Comparison of ENCODE assay signal across 8 mouse cellular contexts in the genomic region with DNA sequence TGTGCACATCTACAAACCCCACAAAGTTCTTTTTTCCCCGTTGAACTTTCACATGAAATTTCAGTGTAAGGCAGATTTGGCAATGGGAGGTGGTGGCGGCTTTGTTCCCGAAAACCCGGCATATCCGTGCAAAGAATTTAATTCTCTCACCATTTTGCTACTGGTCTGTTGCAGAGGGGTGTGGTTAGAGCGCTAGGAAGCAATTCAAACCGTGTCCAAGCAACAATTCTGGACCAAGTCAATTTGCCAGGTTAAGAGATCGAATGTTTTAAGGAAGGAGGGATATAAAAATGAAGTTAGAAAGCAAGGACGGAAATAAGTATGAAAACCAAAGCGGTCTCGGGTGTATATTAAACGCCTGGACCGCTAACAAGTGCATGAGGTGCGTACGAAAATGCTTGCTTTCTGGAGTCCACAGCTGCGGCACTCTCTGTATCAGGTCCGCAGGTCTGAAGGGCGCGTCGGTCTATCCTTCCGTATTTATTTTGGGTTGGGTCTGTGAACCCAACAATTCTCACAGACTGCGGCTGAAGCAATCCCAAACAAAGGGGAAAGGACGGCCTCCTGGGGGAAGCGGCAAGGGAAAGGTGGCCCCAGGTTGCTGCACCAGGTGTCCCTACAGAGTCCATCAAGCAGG. TPM values are rescaled to one million over a fixed set of nuclear protein-coding genes. Genes with fewer than 3 reads are reported as not detected.
DNase-seq lines count a peak whose midpoint lies in the region; ATAC-seq and TF ChIP-seq lines count a peak whose summit lies in the region.

No protein-coding gene starts in this region.

- ATAC-seq in embryonic facial prominence, embryonic 14.5 days (ENCODE audit: low read depth): no peak; the same call in 1 of the 2 replicates
- ATAC-seq in hindbrain, embryonic 13.5 days (ENCODE audit: low FRiP score): peak; percentile 21; the same call in 1 of the 2 replicates
- no peak for ATAC-seq in stomach, embryonic 16.5 days (ENCODE audit: insufficient read depth, low FRiP score)

- DNase-seq in gastrocnemius, adult 2 months: no peak
- no peak for DNase-seq in gastrocnemius, postnatal 25 days
- no peak for DNase-seq in ES-E14 (ENCODE audit: low read depth, low spot score)
- DNase-seq in embryonic facial prominence, embryonic 14.5 days (ENCODE audit: low spot score): peak; percentile 16
- DNase-seq in lung, postnatal 25 days (ENCODE audit: low spot score): peak; percentile 16
- no peak for DNase-seq in layer of hippocampus, adult 11-12 months (ENCODE audit: low spot score)

- H3K36me3 ChIP-seq in ES-E14 (ENCODE audit: control insufficient read depth, insufficient read depth, low read length, poor library complexity, severe bottlenecking): peaks cover under 1% of the 10 kb centered on the region; the same call in 1 of the 2 replicates
- H3K36me3 ChIP-seq in embryonic facial prominence, embryonic 14.5 days (ENCODE audit: control insufficient read depth, insufficient read depth, low read length): 0 out of 2 replicates have a peak, but pooled peaks cover 11% of the 10 kb centered on the region
- H3K36me3 ChIP-seq in hindbrain, embryonic 13.5 days: peaks cover 13% of the 10 kb centered on the region; the same call in 1 of the 2 replicates
- H3K36me3 ChIP-seq in stomach, embryonic 16.5 days (ENCODE audit: control insufficient read depth, insufficient read depth, low read length): no peaks in the 10 kb centered on the region; the same call in 1 of the 2 replicates

- no peak for TF ChIP-seq CTCF in gastrocnemius, adult 2 months (IDR thresholded peaks at IDR 0.05)

- H3K4me1 ChIP-seq in ES-E14 (ENCODE audit: control insufficient read depth in 2 of 2, insufficient read depth in 2 of 2, low read length in 2 of 2, poor library complexity in 1 of 2): peaks cover 0 to 2% of the 10 kb centered on the region in 2 experiments; a peak in 1 of 4 replicates
- peaks cover 5% of the 10 kb centered on the region for H3K4me1 ChIP-seq in embryonic facial prominence, embryonic 14.5 days (ENCODE audit: control insufficient read depth, insufficient read depth, low read length)
- peaks cover 27% of the 10 kb centered on the region for H3K4me1 ChIP-seq in hindbrain, embryonic 13.5 days (replicated peaks)
- peaks cover 3% of the 10 kb centered on the region; the same call in 1 of the 2 replicates for H3K4me1 ChIP-seq in stomach, embryonic 16.5 days (ENCODE audit: control insufficient read depth, insufficient read depth, low read length)

- in situ Hi-C loops in ES-E14 (cut with MboI; ENCODE audit: low sequenced_read_pairs in 2 of 2, unreplicated experiment in 2 of 2): no loop called here

- 2% methylated on average over 24 of the region's 24 CpGs for WGBS in embryonic facial prominence, embryonic 14.5 days
- WGBS in hindbrain, embryonic 13.5 days: 1% methylated on average over 24 of the region's 24 CpGs
- under 1% methylated on average over 24 of the region's 24 CpGs for WGBS in stomach, embryonic 16.5 days

- peak overlapping the region; percentile 100 for H3K4me2 ChIP-seq in embryonic facial prominence, embryonic 14.5 days (ENCODE audit: low read depth, low read length)
- peak overlapping the region; percentile 93 for H3K4me2 ChIP-seq in hindbrain, embryonic 13.5 days
- H3K4me2 ChIP-seq in stomach, embryonic 16.5 days (ENCODE audit: low read depth, low read length): peak overlapping the region; percentile 97

- H3K27ac ChIP-seq in gastrocnemius, adult 2 months: peak overlapping the region; percentile 92
- H3K27ac ChIP-seq in ES-E14 (ENCODE audit: insufficient read depth, low read depth, low read length, poor library complexity, severe bottlenecking): no peak overlapping the region
- peak overlapping the region; percentile 48; the same call in 1 of the 2 replicates for H3K27ac ChIP-seq in embryonic facial prominence, embryonic 14.5 days (replicated peaks; ENCODE audit: low read depth, low read length)
- H3K27ac ChIP-seq in hindbrain, embryonic 13.5 days: peak overlapping the region; percentile 83
- H3K27ac ChIP-seq in stomach, embryonic 16.5 days (ENCODE audit: low read length): peak overlapping the region; percentile 76

- no peaks in the 10 kb centered on the region for H3K27me3 ChIP-seq in embryonic facial prominence, embryonic 14.5 days (replicated peaks; ENCODE audit: control insufficient read depth, insufficient read depth, low read length)
- no peaks in the 10 kb centered on the region for H3K27me3 ChIP-seq in hindbrain, embryonic 13.5 days
- H3K27me3 ChIP-seq in stomach, embryonic 16.5 days (ENCODE audit: control insufficient read depth, insufficient read depth, low read length): no peaks in the 10 kb centered on the region

- no peaks in the 10 kb centered on the region for H3K9me3 ChIP-seq in ES-E14 (ENCODE audit: control insufficient read depth, insufficient read depth, low read depth, low read length)
- H3K9me3 ChIP-seq in embryonic facial prominence, embryonic 14.5 days (ENCODE audit: control insufficient read depth, low read length): peaks cover 8% of the 10 kb centered on the region; the same call in 1 of the 2 replicates
- no peaks in the 10 kb centered on the region for H3K9me3 ChIP-seq in hindbrain, embryonic 13.5 days
- peaks cover 8% of the 10 kb centered on the region for H3K9me3 ChIP-seq in stomach, embryonic 16.5 days (replicated peaks; ENCODE audit: control insufficient read depth, low read length)

- peak overlapping the region; percentile 80 for H3K4me3 ChIP-seq in gastrocnemius, adult 2 months
- peak overlapping the region; percentile 82 to 98 for H3K4me3 ChIP-seq in ES-E14 (ENCODE audit: insufficient read depth in 1 of 2, low read depth in 1 of 2, low read length in 2 of 2, poor library complexity in 1 of 2, severe bottlenecking in 1 of 2)
- peak overlapping the region; percentile 59 for H3K4me3 ChIP-seq in embryonic facial prominence, embryonic 14.5 days (ENCODE audit: low read depth, low read length)
- H3K4me3 ChIP-seq in hindbrain, embryonic 13.5 days: peak overlapping the region; percentile 80
- peak overlapping the region; percentile 77 for H3K4me3 ChIP-seq in stomach, embryonic 16.5 days (replicated peaks; ENCODE audit: low read length)

- intact Hi-C loops in gastrocnemius, adult 2 months (cut with DNase I): no loop called here

- peak overlapping the region; percentile 78 for H3K9ac ChIP-seq in ES-E14 (ENCODE audit: insufficient read depth, low read depth, low read length, poor library complexity, severe bottlenecking)
- H3K9ac ChIP-seq in embryonic facial prominence, embryonic 14.5 days (ENCODE audit: low read depth, low read length): peak overlapping the region; percentile 74
- H3K9ac ChIP-seq in hindbrain, embryonic 13.5 days: peak overlapping the region; percentile 85
- H3K9ac ChIP-seq in stomach, embryonic 16.5 days (ENCODE audit: low read length): peak overlapping the region; percentile 83

TF ChIP-seq in ES-E14, 5 proteins besides CTCF, POLR2A, EP300 and RAD21:
- TF ChIP-seq HCFC1 (IDR thresholded peaks at IDR 0.05; ENCODE audit: borderline replicate concordance, insufficient read depth, low read length) (no peak), ZC3H11A (IDR thresholded peaks at IDR 0.05; ENCODE audit: borderline replicate concordance, low read depth, low read length) (no peak), MAFK (IDR thresholded peaks at IDR 0.05; ENCODE audit: insufficient read depth, low read depth, low read length) (no peak), CHD2 (IDR thresholded peaks at IDR 0.05; ENCODE audit: low read depth, low read length) (no peak), ZNF384 (IDR thresholded peaks at IDR 0.05; ENCODE audit: low read depth, low read length) (no peak)

RNA-seq across cellular contexts. Expression of gene Nln, which starts 0.6 kb away (rescaled TPM):
- total RNA-seq in gastrocnemius, adult 2 months (2021): 1 to 10 TPM; 6.7 to 7.3 TPM
- 1 to 10 TPM; 5.6 to 6.7 TPM for total RNA-seq in gastrocnemius, postnatal 25 days (2021)
- 24.2 and 25.1 TPM in 2 replicates for total RNA-seq in ES-E14 (2012; rRNA removed)
- 20.2 and 21.5 TPM in 2 replicates for polyA plus RNA-seq in embryonic facial prominence, embryonic 14.5 days (2014; fragmentation: Nextera tagmentation; extraction: Ambion mirVana)
- polyA plus RNA-seq in hindbrain, embryonic 13.5 days (2015; fragmentation: Nextera tagmentation; extraction: Ambion mirVana): 41.9 and 44.8 TPM in 2 replicates
- polyA plus RNA-seq in stomach, embryonic 16.5 days (2015; fragmentation: Nextera tagmentation; extraction: Ambion mirVana): 22.7 and 23.6 TPM in 2 replicates

RNA-seq across cellular contexts. Expression of gene Sgtb, which starts 0.8 kb away (rescaled TPM):
- total RNA-seq in gastrocnemius, adult 2 months (2021): under 1 TPM; 0.61 to 0.73 TPM
- under 1 TPM; 0.43 to 0.87 TPM for total RNA-seq in gastrocnemius, postnatal 25 days (2021)
- total RNA-seq in ES-E14 (2012; rRNA removed): 6.2 and 10.0 TPM in 2 replicates
- 8.0 and 8.9 TPM in 2 replicates for polyA plus RNA-seq in embryonic facial prominence, embryonic 14.5 days (2014; fragmentation: Nextera tagmentation; extraction: Ambion mirVana)
- 32.7 and 34.7 TPM in 2 replicates for polyA plus RNA-seq in hindbrain, embryonic 13.5 days (2015; fragmentation: Nextera tagmentation; extraction: Ambion mirVana)
- polyA plus RNA-seq in stomach, embryonic 16.5 days (2015; fragmentation: Nextera tagmentation; extraction: Ambion mirVana): 4.9 and 5.3 TPM in 2 replicates

Comparison
In these comparisons a context has a peak if more than half of its experiments do, and no peak if none do; other contexts are left out.
1. DNase-seq: peak in embryonic facial prominence, embryonic 14.5 days (single experiment) and lung, postnatal 25 days (single experiment); none in gastrocnemius, adult 2 months (single experiment), gastrocnemius, postnatal 25 days (single experiment), ES-E14 (single experiment) and layer of hippocampus, adult 11-12 months (single experiment).
2. Peak in every context shown above with its lines, with median percentiles within 50 percentile points of each other: H3K4me3 ChIP-seq, H3K9ac ChIP-seq and H3K4me2 ChIP-seq.